Mouse (Mus musculus) kidney, adult 8-10 months (tissue): ENCODE data around the gene Uap1l1.
"Not testable (repeated sequence)": the region's sequence is repeated elsewhere in the genome, so short reads cannot be mapped to it uniquely, and the experiment has no call there.

Experiments
- DNase-seq, 2 experiments: peaks; one replicate each; pipeline ENCODE4 v3.0.0; 2022

The Uap1l1 gene

DNA sequence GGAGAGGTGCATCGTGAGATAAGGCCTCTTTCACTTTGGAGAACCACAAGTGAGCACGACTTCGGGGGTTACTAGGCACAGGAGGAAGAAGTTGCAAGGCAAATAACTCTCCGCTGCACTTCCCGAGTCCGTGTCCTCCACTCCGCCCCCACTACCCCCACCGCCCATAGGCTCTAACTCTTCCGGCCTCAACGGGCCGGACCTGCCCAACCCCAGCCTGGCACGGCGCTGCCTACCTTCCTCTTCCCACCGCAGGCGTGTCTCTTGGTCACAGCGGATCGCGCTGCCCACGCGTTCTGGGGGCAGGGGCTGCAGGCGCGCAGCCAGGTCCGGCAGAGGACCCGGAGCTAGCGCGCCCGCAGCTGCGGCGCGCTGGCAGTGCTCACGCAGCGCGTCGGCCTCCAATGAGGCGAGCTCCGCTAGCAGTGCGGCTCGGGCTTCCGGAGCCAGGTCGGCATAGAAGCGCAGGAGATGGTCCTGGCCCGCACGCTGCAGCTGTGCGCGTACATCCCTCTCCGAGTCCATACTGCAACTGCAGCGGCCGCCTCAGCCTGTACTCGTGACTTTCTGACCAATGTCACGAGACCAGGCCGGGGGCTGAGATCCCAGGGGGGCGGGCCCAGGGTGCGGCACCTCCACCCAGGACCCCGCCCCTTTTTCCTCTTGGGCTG lies at the start of gene Uap1l1:
Uap1l1 (minus strand) TSS at position 592 of the 671 bp plus-strand sequence.
- peak; percentile 84 to 85 for DNase-seq

DNA sequence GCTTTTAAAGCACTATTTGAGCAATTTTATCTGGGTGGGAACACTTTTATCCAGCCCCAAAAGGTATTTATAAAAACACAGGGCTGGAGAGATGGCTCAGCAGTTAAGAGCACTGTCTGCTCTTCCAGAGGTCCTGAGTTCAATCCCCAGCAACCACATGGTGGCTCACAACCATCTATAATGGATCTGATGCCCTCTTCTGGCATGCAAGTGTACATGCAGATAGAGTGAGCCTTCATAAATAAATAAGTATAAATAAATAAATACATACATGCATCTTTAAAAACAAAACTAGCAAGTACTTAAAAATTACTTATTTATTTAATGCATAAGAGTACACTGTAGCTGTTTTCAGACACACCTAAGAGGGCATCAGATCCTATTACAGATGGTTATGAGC lies 48.0 kb upstream of the Uap1l1 start:
- DNase-seq: not testable (repeated sequence)

DNA sequence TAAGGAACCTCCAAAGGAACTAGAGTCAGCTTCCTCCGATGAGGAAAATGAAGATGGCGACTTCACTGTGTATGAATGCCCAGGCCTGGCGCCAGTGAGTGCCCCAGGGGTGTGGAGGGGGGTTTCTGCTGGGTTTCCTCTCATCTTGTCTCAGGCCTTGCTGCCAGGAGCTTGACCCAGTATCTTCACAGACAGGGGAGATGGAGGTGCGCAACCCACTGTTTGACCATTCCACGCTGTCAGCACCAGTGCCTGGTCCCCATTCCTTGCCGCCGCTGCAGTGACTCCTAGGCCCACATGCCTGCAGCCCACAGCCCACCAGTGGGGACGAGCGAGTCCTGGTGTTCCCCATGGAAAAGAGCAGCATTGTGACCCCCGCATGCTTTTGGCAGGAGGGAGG lies 43.4 kb upstream of the Uap1l1 start:
- no peak for DNase-seq

DNA sequence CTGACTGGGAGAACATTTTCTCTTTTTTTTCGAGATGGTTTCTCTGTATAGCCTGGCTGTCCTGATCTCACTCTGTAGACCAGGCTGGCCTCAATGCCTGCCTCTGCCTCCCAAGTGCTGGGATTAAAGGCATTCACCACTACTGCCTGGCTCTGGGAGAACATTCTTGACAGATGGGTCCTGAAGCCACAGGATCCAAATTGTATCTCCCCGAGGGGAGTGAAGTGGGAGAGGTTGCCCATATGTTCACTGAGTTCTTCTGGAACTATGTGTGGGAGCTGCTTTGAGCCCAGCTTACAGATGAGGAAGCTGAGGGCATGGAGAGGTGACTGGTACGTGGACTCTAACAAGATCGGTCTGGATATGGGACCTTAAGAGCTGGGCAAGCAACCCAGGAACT lies 38.5 kb upstream of the Uap1l1 start:
- no peak for DNase-seq

DNA sequence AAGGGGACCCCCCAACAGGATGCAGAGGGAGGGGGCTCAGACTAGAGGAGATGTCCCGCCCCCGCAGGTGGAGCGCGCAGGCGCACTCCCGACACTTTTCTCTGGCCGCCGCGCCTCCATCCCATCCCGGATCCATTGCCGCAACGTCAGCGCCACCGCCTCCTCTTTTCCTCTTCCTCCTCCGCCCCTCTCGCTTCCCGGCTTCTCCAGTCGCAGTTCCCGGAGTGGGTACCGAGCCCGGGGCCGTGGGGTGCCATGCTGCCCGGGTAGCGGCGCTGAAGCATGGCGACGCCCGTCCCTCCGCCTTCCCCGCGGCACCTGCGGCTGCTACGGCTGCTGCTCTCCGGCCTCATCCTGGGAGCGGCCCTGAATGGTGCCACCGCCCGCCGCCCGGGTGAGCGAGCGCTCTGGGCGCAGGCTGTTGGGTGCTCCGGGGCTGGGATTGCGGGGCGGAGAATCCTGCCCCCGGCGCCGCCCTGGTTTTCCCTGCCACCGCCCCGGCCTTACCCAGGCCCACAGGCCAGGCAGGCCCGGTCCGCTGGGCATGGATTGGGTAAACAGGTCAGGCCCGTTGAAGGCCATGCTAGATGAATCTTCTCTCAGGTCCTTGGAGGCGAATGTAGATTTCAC lies 37.6 kb upstream of the Uap1l1 start:
- peak; percentile 47 to 61 for DNase-seq

DNA sequence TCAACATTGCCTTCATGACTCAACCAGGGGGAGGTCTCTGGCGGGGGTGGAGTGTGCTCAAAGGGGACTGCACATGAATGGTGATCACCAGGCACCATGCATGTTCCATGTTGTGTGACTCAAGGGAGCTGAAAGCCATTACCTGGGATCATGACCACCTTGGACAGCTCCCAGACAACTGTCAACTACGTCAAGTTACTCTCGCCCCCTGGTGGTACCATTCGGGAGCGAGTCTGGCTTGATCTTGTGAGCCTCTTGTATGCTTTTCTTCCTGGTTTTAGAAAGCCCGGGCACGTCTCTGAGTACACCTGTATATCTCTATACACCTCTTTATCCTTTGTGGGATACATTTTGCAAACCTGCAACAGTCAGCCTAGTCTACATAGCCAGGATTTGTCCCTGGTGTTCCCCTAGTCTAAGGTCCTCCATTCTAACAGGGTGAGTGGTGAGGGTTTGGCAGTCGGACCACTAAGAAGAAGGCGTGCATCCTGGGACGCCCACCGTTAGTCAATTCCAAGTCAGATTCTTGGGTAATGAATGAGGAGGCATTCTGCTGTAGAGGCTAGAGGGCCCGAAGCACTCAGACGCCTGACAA lies 37.0 kb upstream of the Uap1l1 start:
- DNase-seq: peak; percentile 72 to 90

DNA sequence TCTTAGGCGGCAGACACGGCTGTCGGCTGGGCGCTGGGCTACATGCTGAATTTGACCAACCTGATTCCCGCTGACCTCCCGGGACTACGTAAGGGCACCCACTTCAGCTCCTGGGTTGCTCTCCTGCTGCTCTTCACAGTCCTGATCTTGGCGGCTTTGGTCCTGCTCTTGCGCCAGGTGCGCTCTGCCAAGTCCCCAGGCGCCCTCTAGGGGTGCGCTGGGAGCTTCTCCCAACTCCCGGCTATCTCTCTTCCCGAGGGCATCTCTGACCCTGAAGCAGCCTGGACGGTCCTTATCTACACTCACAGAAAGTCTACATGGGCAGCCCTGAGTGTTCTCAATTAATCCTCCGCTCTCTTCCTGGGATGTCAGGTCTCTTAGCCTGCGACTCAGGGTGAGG lies 35.3 kb upstream of the Uap1l1 start:
- peak; percentile 51 to 58 for DNase-seq

DNA sequence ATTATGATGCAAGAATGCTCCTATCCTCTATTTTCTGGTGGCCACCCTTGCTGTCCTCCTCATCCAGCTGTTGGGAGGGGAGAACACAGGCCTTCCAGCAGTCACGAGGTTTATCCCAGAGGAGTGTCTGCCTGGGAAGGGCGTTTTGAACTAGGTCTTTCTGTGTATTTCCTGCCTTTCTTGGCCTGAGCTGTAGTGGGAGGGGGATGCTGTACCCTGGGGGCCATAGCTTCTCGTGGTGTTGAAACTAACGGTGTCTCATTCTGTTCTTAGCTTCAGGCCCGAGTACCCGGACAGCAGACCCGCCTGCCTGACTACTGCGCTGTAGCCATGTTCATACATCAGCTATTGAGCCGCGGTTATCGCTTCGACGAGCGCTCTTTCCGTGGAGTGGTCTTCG lies 34.8 kb upstream of the Uap1l1 start:
- no peak for DNase-seq

DNA sequence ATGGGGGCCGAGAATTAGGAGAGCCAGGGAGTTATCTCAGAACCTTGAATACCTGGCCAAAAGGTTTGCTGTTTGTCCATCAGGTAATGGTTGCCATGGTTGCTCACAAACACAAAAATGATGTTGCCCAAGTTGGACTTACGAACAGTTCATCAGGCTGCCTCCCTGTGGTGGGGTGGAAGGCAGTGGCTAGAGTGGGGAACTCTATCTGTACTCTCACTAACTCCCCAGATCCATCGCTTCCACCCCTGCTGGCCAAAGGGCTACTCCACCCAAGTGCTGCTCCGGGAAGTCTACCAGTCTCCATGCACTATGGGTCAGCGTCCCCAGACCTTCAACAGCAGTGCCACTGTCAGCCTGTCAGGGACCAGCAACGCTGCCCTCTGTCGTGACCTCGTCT lies 33.6 kb upstream of the Uap1l1 start, which contains the start of gene Npdc1:
Npdc1 (plus strand) TSS at position 301 of the 400 bp plus-strand sequence.
- DNase-seq: no peak

DNA sequence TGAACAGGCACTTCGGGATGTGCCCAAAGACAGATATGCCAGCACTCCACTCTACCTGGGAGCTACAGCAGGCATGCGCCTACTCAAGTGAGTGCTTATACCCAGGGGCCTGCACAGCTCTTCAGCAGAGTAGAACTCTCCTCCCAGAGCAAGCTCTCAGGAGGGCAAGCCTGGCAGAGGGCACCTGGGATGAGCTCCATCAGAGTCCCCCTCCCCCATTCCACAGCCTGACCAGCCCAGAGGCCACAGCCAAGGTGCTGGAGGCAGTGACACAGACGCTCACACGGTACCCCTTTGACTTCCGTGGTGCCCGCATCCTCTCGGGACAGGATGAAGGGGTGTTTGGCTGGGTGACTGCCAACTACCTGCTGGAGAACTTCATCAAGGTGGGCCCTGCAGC lies 32.6 kb upstream of the Uap1l1 start:
- no peak for DNase-seq

DNA sequence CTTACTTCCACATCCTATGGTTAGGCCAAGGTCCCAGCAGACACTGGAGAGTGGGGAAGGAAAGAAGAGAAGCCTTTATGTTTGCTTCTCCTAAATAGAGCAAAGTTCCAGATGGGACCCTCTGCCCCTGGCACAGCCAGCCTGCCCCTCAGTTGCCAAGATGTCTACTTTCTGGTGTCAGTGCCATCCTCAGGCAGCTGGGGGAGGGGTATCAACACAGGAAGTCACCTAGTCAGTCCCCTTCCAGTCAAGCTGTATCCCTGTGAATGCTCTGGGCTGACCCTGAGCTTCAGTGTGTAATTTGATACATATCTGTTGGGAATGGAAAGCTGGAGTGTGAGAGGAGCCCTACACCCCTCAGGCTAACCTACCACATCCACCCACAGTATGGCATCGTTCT lies 31.5 kb upstream of the Uap1l1 start:
- no peak for DNase-seq

DNA sequence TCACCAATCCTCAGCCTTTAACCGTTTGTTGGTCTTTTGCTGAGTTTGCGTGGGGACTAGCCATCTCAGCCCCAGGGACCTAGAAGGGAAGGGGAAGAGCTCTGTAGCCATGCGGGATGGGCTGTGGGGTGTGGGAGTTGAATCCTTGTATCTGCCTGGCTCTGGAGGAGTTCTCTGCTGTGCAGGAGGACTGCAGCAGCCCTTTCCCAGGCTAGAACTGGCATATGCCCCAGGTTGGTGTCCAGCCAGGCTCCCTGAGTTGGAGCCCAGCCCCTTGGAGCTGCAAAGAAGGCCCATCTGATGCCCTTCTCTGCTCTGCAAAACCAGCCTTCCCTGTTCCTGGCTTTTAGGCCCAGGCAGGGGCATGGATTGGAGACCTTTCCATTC lies 31.1 kb upstream of the Uap1l1 start:
- no peak for DNase-seq

DNA sequence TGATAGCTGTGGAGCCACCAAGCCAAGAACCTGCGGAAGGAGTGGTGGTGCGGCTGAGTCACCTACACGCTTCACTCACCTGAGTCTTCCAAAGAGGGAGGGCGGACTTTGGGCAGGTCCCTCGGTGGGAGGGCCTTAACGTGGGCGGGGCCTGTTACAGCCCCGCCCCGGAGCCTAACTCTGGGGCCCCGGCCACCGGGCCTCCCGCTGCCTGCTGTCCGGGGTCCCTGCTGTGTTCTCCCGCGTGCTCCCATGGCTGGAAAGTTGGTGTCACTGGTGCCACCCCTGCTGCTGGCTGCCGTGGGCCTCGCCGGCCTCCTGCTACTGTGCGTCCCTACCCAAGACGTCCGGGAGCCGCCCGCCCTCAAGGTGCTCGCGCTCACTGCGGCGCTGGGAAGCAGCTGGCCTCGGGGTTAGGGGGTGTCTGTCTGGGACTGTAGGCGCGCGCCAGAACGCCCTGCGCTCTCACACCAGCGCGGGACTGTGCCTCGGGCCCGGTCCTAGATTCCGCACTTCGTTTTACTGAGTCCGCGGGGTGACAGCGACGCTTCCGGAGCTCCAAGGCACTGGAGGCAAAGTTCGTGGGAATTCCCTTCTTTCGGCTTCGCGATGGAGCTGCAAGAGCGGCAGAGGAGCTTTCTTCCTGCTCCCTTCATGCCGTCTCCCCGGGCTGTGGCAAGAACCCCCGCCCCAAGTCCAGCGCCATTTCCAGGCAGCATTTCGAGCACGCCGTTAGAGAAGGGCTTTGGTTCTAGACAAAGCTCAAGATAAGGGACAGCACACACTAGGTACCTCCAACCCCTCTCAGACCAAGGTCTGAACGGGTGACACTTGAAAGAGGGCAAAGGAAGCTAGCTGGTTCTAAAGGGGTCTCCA lies 30.5 kb upstream of the Uap1l1 start, which contains the start of gene Entpd2:
Entpd2 (plus strand) TSS at position 154 of the 876 bp plus-strand sequence.
- DNase-seq: peak; percentile 36 to 66

DNA sequence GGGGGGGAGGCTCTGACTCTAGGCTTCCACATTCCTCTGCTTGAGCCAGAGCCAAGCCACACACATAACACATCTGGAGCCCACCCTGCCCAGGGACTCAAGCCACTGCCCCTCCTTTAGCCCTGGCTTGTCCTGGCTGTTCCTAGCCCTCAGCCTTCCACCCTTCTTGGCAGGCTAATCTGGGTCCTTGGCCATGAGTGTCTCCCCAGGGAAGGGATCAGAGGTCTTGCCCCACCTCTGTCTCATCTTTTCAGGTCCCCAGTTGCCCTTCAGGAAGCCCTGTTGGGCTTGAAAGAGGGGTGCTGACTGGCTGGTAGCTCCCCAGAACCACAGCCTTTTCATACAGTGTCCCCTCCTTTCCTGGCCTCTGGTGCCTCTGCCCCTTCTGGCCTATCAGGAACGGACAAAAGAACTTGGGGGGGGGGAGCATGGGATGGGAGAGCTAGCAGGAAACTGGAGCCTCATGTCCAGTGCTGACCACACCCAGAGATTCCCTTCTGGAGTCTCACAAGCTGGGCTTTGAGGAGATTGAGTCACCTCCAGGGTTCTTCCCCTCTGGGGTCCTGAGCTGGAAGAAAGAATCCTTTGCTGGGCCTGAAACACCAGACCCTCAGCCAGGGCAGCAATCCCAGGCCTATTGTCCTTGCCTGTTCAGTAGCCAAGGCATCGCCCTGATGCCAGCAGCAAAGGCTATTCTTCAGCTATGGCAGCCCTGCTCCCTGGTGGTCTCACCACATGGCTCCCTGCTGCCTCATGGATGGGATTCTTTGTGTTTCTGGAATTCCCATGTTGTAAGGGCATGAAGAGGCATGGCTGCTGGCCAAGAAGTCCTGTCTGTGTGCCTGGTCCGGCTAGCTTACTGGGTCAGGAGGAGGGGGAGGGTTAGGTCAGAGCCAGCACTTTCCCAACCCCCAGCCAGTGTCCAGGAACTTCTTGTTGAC lies 29.1 kb upstream of the Uap1l1 start:
- DNase-seq: peak; percentile 19 to 28

DNA sequence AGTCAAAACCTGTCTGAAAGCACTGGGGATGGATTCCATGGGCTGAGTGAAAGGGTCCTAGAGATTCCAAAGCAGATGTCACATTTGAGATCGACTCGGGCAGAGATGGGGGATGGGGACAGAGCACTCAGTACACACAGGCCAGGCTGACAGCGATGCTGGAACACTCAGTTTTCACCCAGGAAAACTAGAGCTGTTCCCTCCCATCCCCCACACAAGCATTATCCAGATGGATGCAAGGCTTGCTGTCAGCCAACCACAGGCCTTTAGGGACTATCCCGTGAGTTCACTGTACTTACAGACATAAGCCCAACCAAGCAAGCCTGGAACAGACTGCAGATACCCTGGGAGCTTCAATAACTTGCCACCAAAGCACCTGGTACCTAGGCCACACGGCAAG lies 25.8 kb upstream of the Uap1l1 start:
- DNase-seq: no peak

DNA sequence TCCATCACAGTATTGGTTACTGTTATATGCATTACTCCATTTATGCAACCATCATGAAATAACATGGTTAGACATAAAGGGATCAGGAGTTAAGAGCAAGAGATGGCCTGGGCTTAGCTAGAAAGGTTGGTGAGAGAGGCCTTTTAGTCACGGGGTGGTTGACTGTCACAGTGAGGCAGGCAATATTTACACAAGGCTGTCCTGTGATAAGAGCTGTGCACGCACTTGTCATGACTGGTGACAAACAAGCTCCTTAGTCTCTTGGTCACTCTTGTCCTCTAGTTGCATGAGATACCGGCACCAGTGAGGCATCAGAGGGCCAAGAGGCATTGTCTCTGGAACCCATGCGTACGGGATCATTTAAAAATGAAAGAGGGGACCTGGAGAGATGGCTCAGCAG lies 19.0 kb upstream of the Uap1l1 start:
- DNase-seq: no peak

DNA sequence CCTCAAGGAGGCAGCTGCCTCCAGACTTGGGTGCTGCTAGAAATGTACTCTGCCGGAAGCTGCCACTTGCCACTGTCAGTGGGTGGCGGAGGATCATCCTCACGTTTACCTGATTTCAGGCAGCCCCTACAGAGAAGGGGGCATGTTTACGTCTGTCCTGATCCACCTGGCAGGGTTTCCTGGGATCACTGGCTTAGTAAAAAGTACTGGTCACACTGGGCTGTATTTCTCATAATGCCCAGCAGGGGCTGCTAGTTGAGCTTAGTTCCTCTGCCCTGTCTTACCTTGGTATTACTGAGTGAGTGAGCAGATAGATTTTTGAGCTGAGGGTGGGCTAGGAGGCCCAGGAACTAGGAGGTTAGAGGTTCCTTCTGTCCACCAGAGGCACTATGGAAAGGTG lies 11.1 kb upstream of the Uap1l1 start:
- DNase-seq: peak; percentile 40 to 71

DNA sequence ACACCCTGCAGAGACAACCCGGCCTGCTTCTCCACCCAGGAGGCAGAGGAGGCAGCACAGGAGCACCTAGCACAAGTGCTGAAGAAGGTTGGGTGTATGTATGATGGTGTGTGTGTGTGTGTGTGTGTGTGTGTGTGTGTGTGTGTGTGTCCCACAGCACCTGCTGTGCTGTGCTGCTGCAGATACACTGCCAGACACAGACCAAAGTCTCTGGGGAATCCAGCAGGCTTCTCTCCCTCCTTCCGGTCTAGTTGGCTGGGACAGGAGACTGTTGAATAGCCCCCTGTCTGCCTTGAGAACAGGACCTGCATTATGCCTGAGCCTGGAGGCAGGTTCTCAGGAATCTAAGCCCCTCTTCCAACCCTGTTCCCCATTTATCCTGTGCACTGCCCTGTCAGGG lies 7.9 kb upstream of the Uap1l1 start:
- DNase-seq: no peak

DNA sequence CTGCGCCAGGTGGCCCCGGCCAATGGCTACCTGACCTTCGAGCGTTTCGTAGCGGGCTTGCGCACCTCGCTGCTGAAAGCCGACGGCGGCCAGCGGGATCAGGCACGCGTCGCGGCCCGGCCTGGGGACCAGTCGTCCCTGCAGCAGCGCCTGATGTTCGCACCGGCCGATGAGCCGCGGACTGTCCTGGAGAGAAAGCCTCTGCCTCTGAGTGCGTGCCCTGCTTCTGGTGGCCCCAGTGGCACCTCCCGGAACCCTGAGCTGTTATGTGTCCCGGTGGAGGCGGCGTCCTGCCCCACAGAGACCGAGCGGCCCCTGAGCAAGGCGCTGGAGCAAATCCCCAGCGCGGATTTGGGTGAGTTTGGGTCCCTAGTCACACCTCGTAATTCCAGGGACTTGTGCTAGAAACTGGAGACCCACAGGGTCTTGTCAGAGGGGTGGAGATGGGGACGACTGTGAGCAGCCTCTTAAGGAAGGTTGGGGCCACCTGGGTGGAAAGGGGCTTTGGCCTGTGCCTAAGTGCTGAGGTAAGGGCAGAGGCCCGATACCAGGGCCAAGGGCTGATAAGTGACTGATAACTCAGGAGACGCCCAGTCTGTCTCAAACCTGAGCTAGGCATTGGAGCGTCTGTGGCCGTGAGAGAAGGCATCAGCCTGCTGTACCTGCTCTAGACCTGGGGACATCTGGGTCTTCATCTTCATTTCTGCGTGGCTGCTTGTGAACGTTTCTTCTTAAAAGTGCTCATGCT lies 7.3 kb upstream of the Uap1l1 start:
- DNase-seq: no peak

DNA sequence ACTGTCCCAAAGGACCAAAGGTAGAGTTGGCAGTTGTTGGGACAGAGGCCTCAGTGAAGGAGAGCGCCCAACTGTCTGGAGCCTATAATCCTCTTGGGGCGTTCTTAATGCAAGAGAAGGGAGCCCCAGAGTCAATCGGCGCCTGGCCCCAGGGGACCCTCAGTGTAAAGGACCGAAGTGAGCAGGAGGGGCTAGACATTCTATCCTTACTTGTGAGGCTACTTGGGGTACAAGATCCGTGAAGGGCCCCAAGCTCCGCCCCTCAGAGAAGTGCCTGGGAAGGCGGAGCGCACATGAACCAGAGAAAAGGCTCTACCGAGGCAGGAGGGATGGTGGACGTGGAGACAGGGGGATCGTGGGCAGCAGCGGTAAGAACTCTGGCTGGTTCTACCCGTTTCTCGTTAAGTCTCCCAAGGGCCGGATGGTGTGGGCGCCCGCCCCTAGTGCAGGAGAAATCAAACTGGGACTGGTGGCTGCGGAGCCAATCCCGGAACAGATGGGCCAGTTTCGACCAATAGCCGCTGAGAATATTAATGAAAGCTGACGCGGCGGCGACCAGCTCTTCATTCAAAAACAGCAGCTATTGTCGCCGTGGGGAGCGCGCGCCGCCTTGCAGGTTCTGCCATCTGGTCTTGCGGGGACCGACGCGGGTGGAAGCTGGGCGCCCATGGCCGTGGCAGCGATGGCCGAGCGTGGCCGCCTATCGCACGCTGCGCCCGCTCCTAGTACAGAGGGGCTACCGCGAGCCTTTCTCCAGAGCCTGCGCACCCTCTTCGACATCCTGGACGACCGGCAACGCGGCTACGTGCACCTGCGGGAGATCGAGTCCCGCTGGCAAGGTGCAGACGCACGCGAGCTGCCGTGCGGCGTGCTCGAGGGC lies 6.5 kb upstream of the Uap1l1 start, which contains the start of gene Sapcd2:
Sapcd2 (plus strand) TSS at position 558 of the 880 bp plus-strand sequence.
- DNase-seq: peak; percentile 81 to 87
